Mouse (Mus musculus) MN1 (cell line): ENCODE results near the gene Jmjd4.

Experiments
- DNase-seq: peaks from one replicate; pipeline ENCODE4 v3.0.0-alpha.2; 2016; ENCODE audit warnings: low spot score

Jmjd4 gene

GRCm38 (mm10) chr11:59449741-59450229, at the start of gene Jmjd4:
Gene Jmjd4 (plus strand): TSS chr11:59450045.
- peak; percentile 95 for DNase-seq

GRCm38 (mm10) chr11:59400876-59401275, 49.0 kb upstream of the Jmjd4 start:
- no peak for DNase-seq

DNA sequence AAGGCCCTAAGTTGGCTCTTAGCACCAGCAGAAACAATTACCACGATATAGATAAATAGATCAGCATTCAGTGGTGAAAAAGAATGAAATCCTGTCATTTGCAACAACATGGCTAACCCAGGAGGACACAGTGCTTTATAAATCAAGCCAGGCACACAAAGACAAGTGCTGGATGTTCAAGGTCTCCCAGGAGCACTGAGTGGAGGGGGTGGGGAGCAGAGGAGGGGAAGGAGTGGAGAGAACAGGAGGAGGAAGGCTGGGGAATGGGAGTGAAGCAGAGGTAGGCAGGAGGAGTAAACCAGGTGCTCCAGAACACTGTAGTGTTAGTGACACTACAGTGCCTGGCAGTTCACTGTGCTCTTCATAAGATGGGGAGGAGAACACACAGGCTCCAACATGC, 44.1 kb upstream of the Jmjd4 start:
- no peak for DNase-seq

DNA sequence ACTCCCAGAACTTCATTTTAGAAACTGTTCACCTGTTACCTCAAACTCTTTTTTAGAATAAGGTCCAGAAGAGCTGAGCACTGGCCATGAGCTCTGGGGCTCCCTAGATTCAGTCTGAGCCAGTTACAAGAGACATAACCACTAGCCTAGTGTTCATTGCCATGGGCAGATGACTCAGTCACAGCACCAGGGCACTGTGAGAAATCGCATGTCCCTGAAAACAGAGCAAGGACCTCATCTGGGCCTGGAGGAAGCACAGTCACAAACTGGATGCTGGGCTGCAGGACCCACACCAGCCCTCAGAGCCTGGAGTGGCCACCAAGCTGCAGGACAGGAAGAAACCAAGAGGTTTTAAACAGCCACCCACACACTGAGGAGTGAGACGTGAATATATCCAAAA, 39.0 kb upstream of the Jmjd4 start:
- no peak for DNase-seq

DNA sequence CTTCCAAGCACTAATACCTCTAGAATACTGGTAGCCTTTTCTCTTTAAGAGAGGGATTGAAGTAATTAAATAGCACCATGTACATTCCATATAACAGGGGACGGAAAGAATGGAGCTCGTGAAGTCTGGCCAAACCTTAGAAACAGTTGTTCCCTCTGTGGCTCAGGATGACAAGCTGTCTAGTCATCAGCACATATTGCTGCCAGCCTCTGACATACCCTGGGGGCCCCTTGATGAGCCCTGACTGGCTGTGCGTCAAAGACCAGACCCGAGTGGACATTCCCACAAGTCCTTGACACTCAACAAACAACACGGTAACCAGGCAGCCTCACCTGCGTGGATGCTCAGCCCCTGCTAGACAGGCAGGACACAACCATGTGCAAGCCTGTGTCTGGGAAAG, 37.8 kb upstream of the Jmjd4 start:
- DNase-seq, result no peak

GRCm38 (mm10) chr11:59412999-59413863, 36.6 kb upstream of the Jmjd4 start:
- DNase-seq, result no peak

DNA sequence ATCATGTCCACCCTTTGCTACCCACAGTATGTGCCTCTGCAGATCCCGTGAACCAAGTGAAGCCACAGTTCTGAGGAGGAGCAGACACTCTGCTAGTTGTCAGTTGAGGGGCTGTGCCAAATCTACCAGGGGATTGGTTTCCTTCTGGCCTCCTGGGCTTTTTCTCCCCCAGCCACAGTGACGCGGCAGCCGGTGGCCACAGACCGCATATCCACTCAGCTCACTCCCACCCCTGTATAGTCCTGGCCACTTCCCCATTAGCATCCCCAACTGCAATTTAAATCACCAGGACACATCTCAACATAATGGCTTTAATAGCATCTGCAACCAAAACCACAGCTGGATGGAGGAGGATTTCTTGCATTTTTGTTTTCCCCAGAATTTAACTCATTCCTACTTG, 31.1 kb upstream of the Jmjd4 start:
- no peak for DNase-seq

GRCm38 (mm10) chr11:59421436-59421835, 28.4 kb upstream of the Jmjd4 start:
- no peak for DNase-seq

GRCm38 (mm10) chr11:59421967-59422366, 27.9 kb upstream of the Jmjd4 start:
- DNase-seq, result no peak

GRCm38 (mm10) chr11:59423010-59423588, 26.7 kb upstream of the Jmjd4 start:
- DNase-seq, result peak; percentile 51

DNA sequence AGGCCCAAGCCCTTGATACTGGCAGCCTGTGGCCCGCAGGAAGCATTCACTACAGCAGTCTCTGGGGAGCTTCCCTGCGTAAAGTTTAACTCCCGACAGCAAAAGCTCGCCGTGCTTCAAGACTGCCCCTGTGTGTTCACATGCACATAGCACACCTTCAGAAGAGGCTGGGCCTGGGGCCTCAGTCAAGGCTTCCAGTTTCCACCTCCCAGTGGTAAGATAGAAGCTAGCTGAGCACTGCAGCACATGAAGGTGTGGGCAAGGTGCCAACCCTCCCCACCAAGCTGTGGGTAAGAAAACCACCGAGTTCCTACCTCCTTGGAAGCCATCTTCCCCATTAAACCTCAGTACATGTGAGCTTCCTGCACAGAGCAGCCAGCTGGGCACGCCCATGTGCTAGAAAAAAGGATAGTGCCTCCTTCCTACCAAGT, 24.2 kb upstream of the Jmjd4 start:
- peak; percentile 19 for DNase-seq

- no peak for DNase-seq
Observed at GRCm38 (mm10) chr11:59428057-59428660, 21.7 kb upstream of the Jmjd4 start.

DNA sequence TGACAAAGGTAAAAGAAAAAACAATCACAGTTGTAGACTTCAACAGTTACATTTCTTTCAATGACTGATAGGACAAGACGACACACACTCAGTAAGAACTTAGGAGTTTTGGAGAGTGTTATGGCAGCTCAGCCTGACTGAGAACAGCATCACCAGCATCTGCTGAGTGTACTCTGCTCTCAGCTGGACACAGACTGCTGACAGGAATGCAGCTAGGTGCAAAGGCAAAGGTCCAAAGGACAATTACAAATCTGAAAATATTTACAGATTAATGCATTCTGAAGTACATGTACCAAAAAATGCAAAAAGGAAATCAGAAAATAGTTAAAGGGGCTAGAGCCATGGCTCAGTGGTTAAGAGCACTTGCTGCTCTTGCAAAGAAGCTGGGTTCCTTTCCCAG, 19.9 kb upstream of the Jmjd4 start:
- no peak for DNase-seq

- no peak for DNase-seq
Observed at GRCm38 (mm10) chr11:59432261-59432660, 17.6 kb upstream of the Jmjd4 start.

GRCm38 (mm10) chr11:59437954-59438353, 11.9 kb upstream of the Jmjd4 start:
- DNase-seq, result peak; percentile 75

GRCm38 (mm10) chr11:59443102-59443501, 6.7 kb upstream of the Jmjd4 start:
- no peak for DNase-seq

- peak; percentile 51 for DNase-seq
Observed at GRCm38 (mm10) chr11:59450230-59450771, 456 bp downstream of the Jmjd4 start.

GRCm38 (mm10) chr11:59451086-59451485, 1.2 kb downstream of the Jmjd4 start, which contains the start of gene Snap47:
Gene Snap47 (minus strand): TSS chr11:59451186.
- no peak for DNase-seq

GRCm38 (mm10) chr11:59456346-59456745, 6.5 kb downstream of the Jmjd4 start:
- no peak for DNase-seq

GRCm38 (mm10) chr11:59456891-59457290, 7.0 kb downstream of the Jmjd4 start:
- no peak for DNase-seq

- peak; percentile 53 for DNase-seq
Observed at GRCm38 (mm10) chr11:59458973-59459372, 9.1 kb downstream of the Jmjd4 start.

- DNase-seq, result no peak
Observed at GRCm38 (mm10) chr11:59460459-59460858, 10.6 kb downstream of the Jmjd4 start.
